Mouse (Mus musculus): Measurements from ENCODE around the gene Itgb4. TPM values are rescaled to one million over a fixed set of nuclear protein-coding genes. Genes with fewer than 3 reads are reported as not detected.

Itgb4 gene
- polyA plus RNA-seq, 1 experiment from 2014 or later: 0.82 TPM

DNA sequence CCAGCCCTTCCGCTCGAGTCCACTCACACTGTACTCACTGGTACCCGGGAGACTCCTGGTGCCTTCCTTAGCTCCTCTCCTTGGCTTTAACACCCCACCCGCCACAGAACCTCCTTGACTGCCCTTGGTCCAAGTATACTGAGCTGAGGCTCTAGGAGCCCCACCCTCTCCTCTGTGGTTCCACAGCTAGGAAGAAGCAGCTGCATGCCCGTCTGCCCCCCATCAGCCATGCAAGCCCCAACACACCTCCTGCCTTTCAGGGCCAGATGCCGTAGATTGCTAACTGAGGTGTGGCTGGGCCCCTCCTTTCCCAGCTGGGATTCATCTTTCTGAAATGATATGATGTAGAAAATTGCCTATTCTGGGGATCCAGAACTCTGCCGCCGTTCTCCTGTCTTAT is 29.3 kb upstream of the Itgb4 start:
- peaks cover 2% of the 10 kb centered on the region; the same call in 1 of the 2 replicates for H3K36me3 ChIP-seq (ENCODE audit: control insufficient read depth, insufficient read depth, low read length)
- H3K9me3 ChIP-seq (ENCODE audit: control insufficient read depth, low read length): no peaks in the 10 kb centered on the region
- no peak overlapping the region for H3K9ac ChIP-seq (ENCODE audit: low read depth, low read length)
- H3K27ac ChIP-seq (ENCODE audit: low read depth, low read length): no peak overlapping the region
- WGBS: 89% methylated on average over 8 of the region's 8 CpGs
- DNase-seq (ENCODE audit: low spot score): no peak
- H3K27me3 ChIP-seq (ENCODE audit: control insufficient read depth, insufficient read depth, low read length): no peaks in the 10 kb centered on the region
- no peak overlapping the region for H3K4me3 ChIP-seq (ENCODE audit: low read depth, low read length)
- no peak overlapping the region for H3K4me2 ChIP-seq (replicated peaks; ENCODE audit: low read depth, low read length)
- H3K4me1 ChIP-seq (replicated peaks; ENCODE audit: control insufficient read depth, insufficient read depth, low read length): no peaks in the 10 kb centered on the region
- ATAC-seq (ENCODE audit: low FRiP score): no peak

- WGBS: 92% methylated on average over 9 of the region's 9 CpGs
- no peaks in the 10 kb centered on the region for H3K9me3 ChIP-seq (ENCODE audit: control insufficient read depth, low read length)
- DNase-seq (ENCODE audit: low spot score) (no peak), ATAC-seq (ENCODE audit: low FRiP score) (no peak)
- no peak overlapping the region for H3K4me3 ChIP-seq (ENCODE audit: low read depth, low read length)
- no peaks in the 10 kb centered on the region for H3K4me1 ChIP-seq (replicated peaks; ENCODE audit: control insufficient read depth, insufficient read depth, low read length)
- H3K27me3 ChIP-seq (ENCODE audit: control insufficient read depth, insufficient read depth, low read length): no peaks in the 10 kb centered on the region
- H3K9ac ChIP-seq (ENCODE audit: low read depth, low read length): no peak overlapping the region
- H3K36me3 ChIP-seq (ENCODE audit: control insufficient read depth, insufficient read depth, low read length): peaks cover 2% of the 10 kb centered on the region; the same call in 1 of the 2 replicates
- H3K27ac ChIP-seq (ENCODE audit: low read depth, low read length): no peak overlapping the region
- no peak overlapping the region for H3K4me2 ChIP-seq (replicated peaks; ENCODE audit: low read depth, low read length)
Observed at GRCm38 (mm10) chr11:115946221-115946828, 28.2 kb upstream of the Itgb4 start.

DNA sequence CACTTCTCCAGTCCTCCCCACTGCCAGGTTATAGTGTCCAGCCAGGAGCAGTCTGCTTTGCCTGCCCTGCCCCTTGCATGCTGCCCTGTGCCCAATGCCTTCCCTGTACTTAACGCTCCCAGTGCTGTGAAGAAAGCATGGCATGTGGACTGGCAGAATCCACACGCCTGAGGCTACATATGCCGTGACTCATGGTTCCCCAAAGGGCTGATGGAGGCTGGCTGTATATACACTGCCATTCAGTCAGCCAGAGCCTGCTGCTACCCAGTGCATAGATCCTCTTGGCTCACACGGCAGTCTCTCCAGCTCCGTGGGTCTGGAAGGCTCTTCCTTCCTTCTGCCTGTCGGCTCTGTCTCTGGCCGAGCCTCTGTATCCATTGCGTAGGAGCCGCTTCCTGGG is 26.2 kb upstream of the Itgb4 start:
- no peak overlapping the region for H3K4me2 ChIP-seq (replicated peaks; ENCODE audit: low read depth, low read length)
- ATAC-seq (ENCODE audit: low FRiP score) (no peak), DNase-seq (ENCODE audit: low spot score) (no peak)
- H3K36me3 ChIP-seq (ENCODE audit: control insufficient read depth, insufficient read depth, low read length): 0 out of 2 replicates have a peak, but pooled peaks cover 5% of the 10 kb centered on the region
- WGBS: 96% methylated on average over 9 of the region's 9 CpGs
- H3K4me1 ChIP-seq (replicated peaks; ENCODE audit: control insufficient read depth, insufficient read depth, low read length): no peaks in the 10 kb centered on the region
- no peaks in the 10 kb centered on the region for H3K27me3 ChIP-seq (ENCODE audit: control insufficient read depth, insufficient read depth, low read length)
- H3K27ac ChIP-seq (ENCODE audit: low read depth, low read length): no peak overlapping the region
- H3K4me3 ChIP-seq (ENCODE audit: low read depth, low read length): no peak overlapping the region
- no peaks in the 10 kb centered on the region for H3K9me3 ChIP-seq (ENCODE audit: control insufficient read depth, low read length)
- H3K9ac ChIP-seq (ENCODE audit: low read depth, low read length): no peak overlapping the region

DNA sequence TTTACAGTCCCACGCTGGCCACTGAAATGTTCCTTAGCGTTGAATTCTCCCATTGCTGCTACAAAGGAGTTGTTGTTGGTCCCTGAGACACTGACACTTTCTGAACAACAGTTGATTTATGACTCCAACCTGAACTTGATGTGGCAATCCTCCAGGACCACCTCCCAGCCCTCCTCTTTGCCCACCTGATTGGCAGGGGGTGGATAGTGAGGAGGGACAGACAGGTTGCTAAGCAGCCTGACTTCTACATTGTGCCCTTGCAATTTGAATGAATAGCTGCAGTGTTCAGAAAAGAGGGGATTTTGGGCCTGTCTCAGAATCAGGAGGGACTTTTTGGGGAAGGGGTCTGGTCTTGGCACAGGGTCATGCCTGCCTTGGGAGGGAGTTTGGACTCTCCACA is 23.8 kb upstream of the Itgb4 start:
- Histone ChIP-seq H3K27ac (ENCODE audit: low read depth, low read length) (no peak overlapping the region), H3K36me3 (ENCODE audit: control insufficient read depth, insufficient read depth, low read length) (0 out of 2 replicates have a peak, but pooled peaks cover 3% of the 10 kb centered on the region), H3K4me1 (replicated peaks; ENCODE audit: control insufficient read depth, insufficient read depth, low read length) (no peaks in the 10 kb centered on the region), H3K9me3 (ENCODE audit: control insufficient read depth, low read length) (no peaks in the 10 kb centered on the region), H3K4me2 (replicated peaks; ENCODE audit: low read depth, low read length) (no peak overlapping the region), H3K9ac (ENCODE audit: low read depth, low read length) (no peak overlapping the region), H3K27me3 (ENCODE audit: control insufficient read depth, insufficient read depth, low read length) (no peaks in the 10 kb centered on the region), H3K4me3 (ENCODE audit: low read depth, low read length) (no peak overlapping the region)
- WGBS: 92% methylated on average over 2 of the region's 2 CpGs
- no peak for DNase-seq (ENCODE audit: low spot score)
- ATAC-seq (ENCODE audit: low FRiP score): no peak

DNA sequence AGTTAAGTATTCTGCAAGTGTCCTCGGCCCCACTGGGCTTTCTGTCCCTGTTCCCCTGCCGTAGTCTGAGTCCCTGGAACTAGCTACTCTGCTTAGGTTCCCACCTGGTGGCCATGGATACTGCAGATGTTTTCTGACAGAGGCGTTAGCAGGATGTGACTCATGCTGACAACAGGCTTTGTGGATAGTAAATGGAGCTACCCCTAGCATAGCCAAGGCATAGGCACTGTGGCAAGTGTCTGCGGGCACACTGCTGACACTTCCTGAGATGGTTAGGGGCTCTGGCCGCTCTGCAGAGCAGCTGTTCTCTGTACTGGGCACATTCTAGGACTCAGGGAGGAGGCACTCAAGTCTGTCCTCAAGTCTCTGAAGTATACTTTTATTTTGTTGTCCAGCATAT is 19.8 kb upstream of the Itgb4 start:
- ATAC-seq (ENCODE audit: low FRiP score) (no peak), DNase-seq (ENCODE audit: low spot score) (no peak)
- Histone ChIP-seq H3K9me3 (ENCODE audit: control insufficient read depth, low read length) (no peaks in the 10 kb centered on the region), H3K4me2 (replicated peaks; ENCODE audit: low read depth, low read length) (no peak overlapping the region), H3K27me3 (ENCODE audit: control insufficient read depth, insufficient read depth, low read length) (no peaks in the 10 kb centered on the region), H3K9ac (ENCODE audit: low read depth, low read length) (no peak overlapping the region), H3K4me3 (ENCODE audit: low read depth, low read length) (no peak overlapping the region), H3K36me3 (ENCODE audit: control insufficient read depth, insufficient read depth, low read length) (0 out of 2 replicates have a peak, but pooled peaks cover 3% of the 10 kb centered on the region), H3K27ac (ENCODE audit: low read depth, low read length) (no peak overlapping the region), H3K4me1 (replicated peaks; ENCODE audit: control insufficient read depth, insufficient read depth, low read length) (peaks cover 10% of the 10 kb centered on the region)
- 86% methylated on average over 5 of the region's 5 CpGs for WGBS

DNA sequence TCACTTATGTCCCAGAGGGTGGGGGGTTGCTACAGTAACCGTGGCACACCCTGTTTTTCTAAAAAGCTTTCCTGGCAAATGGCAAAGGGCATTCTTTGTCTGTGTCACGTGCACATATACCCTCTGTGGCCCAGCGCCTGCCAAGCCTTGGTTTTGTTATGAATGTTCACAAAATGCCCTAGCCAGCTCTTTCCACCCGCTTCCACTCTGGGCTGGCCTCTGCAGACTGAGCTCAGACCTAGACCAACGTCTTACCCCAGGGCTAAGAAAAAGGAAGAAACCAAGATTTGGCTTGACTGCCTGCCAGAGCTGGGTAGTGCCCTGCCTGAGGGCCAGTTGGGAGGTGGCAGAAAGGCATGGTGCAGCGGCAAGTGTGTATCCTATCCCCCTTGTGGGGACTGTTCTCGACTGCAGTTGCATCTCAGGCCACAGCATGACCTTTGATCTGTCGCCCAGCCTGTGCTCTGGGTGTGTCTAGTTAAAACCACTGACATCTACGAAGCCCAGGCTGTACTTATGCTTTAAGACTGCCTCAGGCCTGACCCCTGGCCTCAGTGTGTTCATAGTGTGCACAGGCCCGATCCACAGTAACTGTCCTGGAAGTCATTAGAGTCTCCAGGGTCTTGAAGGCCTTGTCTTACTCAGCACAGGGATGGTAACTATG is 19.2 kb upstream of the Itgb4 start:
- Histone ChIP-seq H3K9me3 (ENCODE audit: control insufficient read depth, low read length) (no peaks in the 10 kb centered on the region), H3K36me3 (ENCODE audit: control insufficient read depth, insufficient read depth, low read length) (0 out of 2 replicates have a peak, but pooled peaks cover 6% of the 10 kb centered on the region), H3K27me3 (ENCODE audit: control insufficient read depth, insufficient read depth, low read length) (no peaks in the 10 kb centered on the region), H3K4me2 (replicated peaks; ENCODE audit: low read depth, low read length) (no peak overlapping the region), H3K4me3 (ENCODE audit: low read depth, low read length) (no peak overlapping the region), H3K4me1 (replicated peaks; ENCODE audit: control insufficient read depth, insufficient read depth, low read length) (peaks cover 10% of the 10 kb centered on the region), H3K9ac (ENCODE audit: low read depth, low read length) (no peak overlapping the region), H3K27ac (ENCODE audit: low read depth, low read length) (0 out of 2 replicates have a peak overlapping the region, but pooled peaks have one; percentile 45)
- WGBS: 55% methylated on average over 10 of the region's 10 CpGs
- DNase-seq (ENCODE audit: low spot score) (peak; percentile 19), ATAC-seq (ENCODE audit: low FRiP score) (no peak)

- H3K9me3 ChIP-seq (ENCODE audit: control insufficient read depth, low read length): no peaks in the 10 kb centered on the region
- H3K4me2 ChIP-seq (replicated peaks; ENCODE audit: low read depth, low read length): no peak overlapping the region
- peaks cover 10% of the 10 kb centered on the region for H3K4me1 ChIP-seq (replicated peaks; ENCODE audit: control insufficient read depth, insufficient read depth, low read length)
- no peak overlapping the region for H3K4me3 ChIP-seq (ENCODE audit: low read depth, low read length)
- ATAC-seq (ENCODE audit: low FRiP score) (peak; percentile 71), DNase-seq (ENCODE audit: low spot score) (peak; percentile 69)
- H3K27ac ChIP-seq (ENCODE audit: low read depth, low read length): peak overlapping the region; percentile 68; the same call in 1 of the 2 replicates
- WGBS: 24% methylated on average over 4 of the region's 4 CpGs
- no peaks in the 10 kb centered on the region for H3K27me3 ChIP-seq (ENCODE audit: control insufficient read depth, insufficient read depth, low read length)
- H3K9ac ChIP-seq (ENCODE audit: low read depth, low read length): no peak overlapping the region
- peaks cover 11% of the 10 kb centered on the region; the same call in 1 of the 2 replicates for H3K36me3 ChIP-seq (ENCODE audit: control insufficient read depth, insufficient read depth, low read length)
Observed at GRCm38 (mm10) chr11:115956453-115956852, 18.1 kb upstream of the Itgb4 start.

GRCm38 (mm10) chr11:115957971-115958370 is 16.5 kb upstream of the Itgb4 start:
- H3K36me3 ChIP-seq (ENCODE audit: control insufficient read depth, insufficient read depth, low read length): peaks cover 14% of the 10 kb centered on the region; the same call in 1 of the 2 replicates
- H3K4me2 ChIP-seq (replicated peaks; ENCODE audit: low read depth, low read length): no peak overlapping the region
- H3K27me3 ChIP-seq (ENCODE audit: control insufficient read depth, insufficient read depth, low read length): no peaks in the 10 kb centered on the region
- H3K9ac ChIP-seq (ENCODE audit: low read depth, low read length): no peak overlapping the region
- peaks cover 10% of the 10 kb centered on the region for H3K4me1 ChIP-seq (replicated peaks; ENCODE audit: control insufficient read depth, insufficient read depth, low read length)
- no peak overlapping the region for H3K27ac ChIP-seq (ENCODE audit: low read depth, low read length)
- H3K4me3 ChIP-seq (ENCODE audit: low read depth, low read length): no peak overlapping the region
- H3K9me3 ChIP-seq (ENCODE audit: control insufficient read depth, low read length): no peaks in the 10 kb centered on the region
- DNase-seq (ENCODE audit: low spot score): no peak
- WGBS: 62% methylated on average over 7 of the region's 7 CpGs
- ATAC-seq (ENCODE audit: low FRiP score): no peak

GRCm38 (mm10) chr11:115959018-115959417 is 15.5 kb upstream of the Itgb4 start:
- Histone ChIP-seq H3K4me3 (ENCODE audit: low read depth, low read length) (no peak overlapping the region), H3K27ac (ENCODE audit: low read depth, low read length) (no peak overlapping the region), H3K9me3 (ENCODE audit: control insufficient read depth, low read length) (no peaks in the 10 kb centered on the region), H3K36me3 (ENCODE audit: control insufficient read depth, insufficient read depth, low read length) (peaks cover 18% of the 10 kb centered on the region; the same call in 1 of the 2 replicates), H3K4me1 (replicated peaks; ENCODE audit: control insufficient read depth, insufficient read depth, low read length) (peaks cover 10% of the 10 kb centered on the region), H3K4me2 (replicated peaks; ENCODE audit: low read depth, low read length) (no peak overlapping the region), H3K27me3 (ENCODE audit: control insufficient read depth, insufficient read depth, low read length) (no peaks in the 10 kb centered on the region), H3K9ac (ENCODE audit: low read depth, low read length) (no peak overlapping the region)
- 97% methylated on average over 9 of the region's 9 CpGs for WGBS
- no peak for ATAC-seq (ENCODE audit: low FRiP score)
- DNase-seq (ENCODE audit: low spot score): no peak
